Comparison of ENCODE assay signal across 7 mouse cellular contexts in the genomic region with DNA sequence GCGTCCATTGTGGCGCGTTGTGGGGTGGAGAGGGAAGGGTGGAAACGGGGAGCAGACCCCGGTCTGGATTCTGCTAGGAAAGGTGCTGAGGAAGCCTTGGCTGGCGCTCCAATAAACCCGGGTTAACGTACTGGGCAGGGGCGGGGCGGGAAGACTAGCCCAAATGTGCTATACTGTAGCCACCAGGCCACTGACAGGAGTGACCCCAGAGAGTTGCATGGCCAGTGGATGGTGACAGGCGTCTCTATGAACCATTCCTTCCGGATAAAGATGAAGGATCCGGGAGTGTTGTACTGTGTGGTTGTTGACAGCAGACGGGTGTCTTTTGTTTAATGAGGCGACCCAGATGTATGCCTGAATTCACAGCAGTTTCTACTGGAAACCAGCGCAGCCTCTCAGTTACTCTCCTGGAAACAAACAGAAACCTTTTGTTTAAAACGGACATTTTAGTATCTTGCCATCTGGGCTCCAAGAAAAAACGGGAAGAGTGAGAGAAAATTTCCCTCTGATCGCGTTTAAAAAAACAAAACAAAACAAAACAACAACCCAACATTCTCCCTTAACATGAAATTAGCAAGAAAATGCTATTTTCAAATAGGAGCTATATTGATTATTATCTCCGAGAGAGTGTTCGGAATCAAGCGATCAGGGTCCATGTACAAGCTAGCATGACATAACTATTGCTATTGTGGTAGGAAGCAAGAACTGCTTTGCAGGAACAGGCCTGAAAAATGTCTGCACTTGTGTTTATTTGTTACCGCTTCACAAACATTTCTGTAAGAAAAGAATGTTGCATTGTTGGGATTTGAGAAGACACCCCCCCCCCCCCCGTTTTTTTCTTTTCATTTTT. TPM values are rescaled to one million over a fixed set of nuclear protein-coding genes. Genes with fewer than 3 reads are reported as not detected.
A peak's percentile ranks its signal among the peaks of the same experiment; 100 is the strongest.
DNase-seq lines count a peak whose midpoint lies in the region; ATAC-seq and TF ChIP-seq lines count a peak whose summit lies in the region.

No protein-coding gene starts in this region.

- H3K4me2 ChIP-seq in CH12.LX (ENCODE audit: insufficient read depth, low read depth, poor library complexity, severe bottlenecking): peak overlapping the region; percentile 38
- H3K4me2 ChIP-seq in forebrain, embryonic 16.5 days (ENCODE audit: low read length): peak overlapping the region; percentile 66
- H3K4me2 ChIP-seq in midbrain, embryonic 16.5 days (ENCODE audit: low read length): peak overlapping the region; percentile 89

- TF ChIP-seq RAD21 in CH12.LX (IDR thresholded peaks at IDR 0.05; ENCODE audit: low read depth, low read length): no peak

- no peak overlapping the region for H3K27ac ChIP-seq in CH12.LX (ENCODE audit: insufficient read depth, low read depth)
- peak overlapping the region; percentile 96 for H3K27ac ChIP-seq in forebrain, embryonic 16.5 days (ENCODE audit: low read length)
- peak overlapping the region; percentile 99 for H3K27ac ChIP-seq in midbrain, embryonic 16.5 days (ENCODE audit: low read length)

- 6% methylated on average over 25 of the region's 25 CpGs for WGBS in forebrain, embryonic 16.5 days
- WGBS in midbrain, embryonic 16.5 days: 5% methylated on average over 25 of the region's 25 CpGs

- TF ChIP-seq POLR2A in CH12.LX (IDR thresholded peaks at IDR 0.05; ENCODE audit: low read depth, low read length): no peak

- peaks cover 2% of the 10 kb centered on the region for H3K9me3 ChIP-seq in CH12.LX (replicated peaks; ENCODE audit: low read length)
- H3K9me3 ChIP-seq in forebrain, embryonic 16.5 days (ENCODE audit: control insufficient read depth, low read length): no peaks in the 10 kb centered on the region
- H3K9me3 ChIP-seq in midbrain, embryonic 16.5 days (replicated peaks; ENCODE audit: control insufficient read depth, low read length, poor library complexity, severe bottlenecking): no peaks in the 10 kb centered on the region

- H3K9ac ChIP-seq in CH12.LX (ENCODE audit: insufficient read depth, low read depth): peak overlapping the region; percentile 90
- H3K9ac ChIP-seq in forebrain, embryonic 16.5 days (replicated peaks; ENCODE audit: low read depth, low read length): peak overlapping the region; percentile 98
- H3K9ac ChIP-seq in midbrain, embryonic 16.5 days (ENCODE audit: low read depth, low read length): peak overlapping the region; percentile 100

- H3K79me2 ChIP-seq in CH12.LX (replicated peaks; ENCODE audit: control insufficient read depth, extremely low read depth, insufficient read depth, poor library complexity, severe bottlenecking): peaks cover 14% of the 10 kb centered on the region

- H3K4me1 ChIP-seq in CH12.LX (ENCODE audit: control insufficient read depth in 1 of 2, insufficient read depth in 2 of 2): peaks cover 6 to 29% of the 10 kb centered on the region in 2 experiments
- H3K4me1 ChIP-seq in forebrain, embryonic 16.5 days (replicated peaks; ENCODE audit: control insufficient read depth, insufficient read depth, low read length): peaks cover 33% of the 10 kb centered on the region
- H3K4me1 ChIP-seq in midbrain, embryonic 16.5 days (ENCODE audit: control insufficient read depth, insufficient read depth, low read length): peaks cover 37% of the 10 kb centered on the region

- DNase-seq in 416B (ENCODE audit: low read depth): peak; percentile 63
- no peak for DNase-seq in CH12.LX (ENCODE audit: extremely low read depth)
- peak; percentile 34 to 66 for DNase-seq in kidney, postnatal 36 days
- DNase-seq in natural killer cell, adult 2 months (ENCODE audit: low spot score in 2 of 2): no peak
- no peak for DNase-seq in testis, postnatal 10 days (ENCODE audit: low spot score)

- dilution Hi-C loops in CH12.LX (cut with MboI; ENCODE audit: extremely low pct_ligation_motif_present, extremely low pct_unique_long_range_greater_than_20kb, low sequenced_read_pairs): no loop called here

- no peaks in the 10 kb centered on the region for H3K27me3 ChIP-seq in CH12.LX (replicated peaks)
- no peaks in the 10 kb centered on the region for H3K27me3 ChIP-seq in forebrain, embryonic 16.5 days (replicated peaks; ENCODE audit: control insufficient read depth, insufficient read depth, low read length)
- H3K27me3 ChIP-seq in midbrain, embryonic 16.5 days (ENCODE audit: control insufficient read depth, insufficient read depth, low read depth, low read length): no peaks in the 10 kb centered on the region

- TF ChIP-seq CTCF in CH12.LX (conservative IDR thresholded peaks at IDR 0.05 in 1 of 2, IDR thresholded peaks at IDR 0.05 in 1 of 2; ENCODE audit: low read depth in 2 of 2, low read length in 2 of 2): no peak

- peak overlapping the region; percentile 58 to 90 (median 76) for H3K4me3 ChIP-seq in CH12.LX (replicated peaks in 1 of 3; ENCODE audit: low read depth in 2 of 3, low read length in 2 of 3, poor library complexity in 1 of 3)
- peak overlapping the region; percentile 81 for H3K4me3 ChIP-seq in forebrain, embryonic 16.5 days (replicated peaks; ENCODE audit: low read length)
- H3K4me3 ChIP-seq in midbrain, embryonic 16.5 days (ENCODE audit: low read depth, low read length): peak overlapping the region; percentile 92

- no peak for TF ChIP-seq EP300 in CH12.LX (IDR thresholded peaks at IDR 0.05; ENCODE audit: low read length)

- ATAC-seq in forebrain, embryonic 16.5 days: peak; percentile 16
- peak; percentile 43 for ATAC-seq in midbrain, embryonic 16.5 days

- in situ Hi-C loops in CH12.LX (cut with MboI; ENCODE audit: low pct_ligation_motif_present, low pct_unique_long_range_greater_than_20kb, low sequenced_read_pairs): loop anchor here (10.0 kb wide), 1 partner anchor 191 kb away; no protein-coding TSS in a partner anchor

- peaks cover 0 to 3% of the 10 kb centered on the region in 2 experiments for H3K36me3 ChIP-seq in CH12.LX (replicated peaks in 1 of 2; ENCODE audit: control insufficient read depth in 1 of 2, insufficient read depth in 1 of 2, low read length in 1 of 2)
- H3K36me3 ChIP-seq in forebrain, embryonic 16.5 days (ENCODE audit: control insufficient read depth, insufficient read depth): no peaks in the 10 kb centered on the region
- H3K36me3 ChIP-seq in midbrain, embryonic 16.5 days (ENCODE audit: control insufficient read depth, insufficient read depth, low read length): no peaks in the 10 kb centered on the region

TF ChIP-seq in CH12.LX, 34 proteins besides CTCF, POLR2A, EP300 and RAD21:
- TF ChIP-seq USF2 (conservative IDR thresholded peaks at IDR 0.05; ENCODE audit: low read depth, low read length) (no peak), E2F4 (IDR thresholded peaks at IDR 0.05; ENCODE audit: insufficient replicate concordance, low read depth, low read length) (no peak), SIN3A (IDR thresholded peaks at IDR 0.05; ENCODE audit: low read length) (no peak), MYC (IDR thresholded peaks at IDR 0.05; ENCODE audit: low read depth, low read length) (no peak), ELF1 (IDR thresholded peaks at IDR 0.05; ENCODE audit: low read depth, low read length) (no peak), TBP (conservative IDR thresholded peaks at IDR 0.05; ENCODE audit: low read depth, low read length) (no peak), UBTF (IDR thresholded peaks at IDR 0.05; ENCODE audit: low read depth, low read length) (no peak), HCFC1 (IDR thresholded peaks at IDR 0.05; ENCODE audit: low read depth, low read length) (no peak), USF1 (IDR thresholded peaks at IDR 0.05; ENCODE audit: low read depth, low read length) (no peak), NRF1 (IDR thresholded peaks at IDR 0.05; ENCODE audit: low read depth, low read length) (no peak), TCF12 (IDR thresholded peaks at IDR 0.05; ENCODE audit: low read depth, low read length) (no peak), SMC3 (IDR thresholded peaks at IDR 0.05; ENCODE audit: low read depth, low read length) (no peak)

RNA-seq across cellular contexts. Expression of gene Gnaq, which starts 1.3 kb away (rescaled TPM):
- total RNA-seq in CH12.LX (2012; rRNA removed) (5.7 and 8.1 TPM in 2 replicates), CH12.LX (2014; rRNA removed) (5.1 and 8.2 TPM in 2 replicates)
- 12.9 and 15.9 TPM in 2 replicates for polyA plus RNA-seq in CH12.LX (2012; ENCODE audit: insufficient read length, low read depth)
- 105 and 122 TPM in 2 replicates for polyA plus RNA-seq in forebrain, embryonic 16.5 days (2015; fragmentation: Nextera tagmentation; extraction: Ambion mirVana)
- 115 and 126 TPM in 2 replicates for polyA plus RNA-seq in midbrain, embryonic 16.5 days (2015; fragmentation: Nextera tagmentation; extraction: Ambion mirVana)

Comparison
In these comparisons a context has a peak if more than half of its experiments do, and no peak if none do; other contexts are left out.
1. DNase-seq: peak in 416B (single experiment) and kidney, postnatal 36 days (2 of 2); none in CH12.LX (single experiment), natural killer cell, adult 2 months (0 of 2) and testis, postnatal 10 days (single experiment).
2. H3K4me2 ChIP-seq: peak in every context shown above with its lines; median percentile 89 in midbrain, embryonic 16.5 days; 66 in forebrain, embryonic 16.5 days; 38 in CH12.LX.
3. Peak in every context shown above with its lines, with median percentiles within 50 percentile points of each other: H3K4me3 ChIP-seq and H3K9ac ChIP-seq.